Mouse (Mus musculus) hindbrain, postnatal 0 days (tissue): ENCODE measurements at regions not wholly inside any gene's neighbourhood (a gene's known extent, or its start where the extent isn't known, plus 50 kb on each side); places are given as distances from the start of the nearest gene placed in this dataset.

ENCODE experiments used
- ATAC-seq: fragments of 200-750 bp; cut with Nextera tagmentation; 2 replicates; pipeline ENCODE4 v1.8.0; 2017; ENCODE audit warnings: mild to moderate bottlenecking, moderate TSS enrichment, moderate library complexity
- DNase-seq: peaks from one replicate; pipeline ENCODE4 v3.0.0-alpha.2; 2015; ENCODE audit warnings: low spot score
- H3K27ac ChIP-seq: fragments of 300-500 bp; sonication (generic); 2 replicates; pipeline ENCODE4 v1.5.1; 2014; ENCODE audit warnings: mild to moderate bottlenecking
- H3K27me3 ChIP-seq: fragments of 300-500 bp; sonication (generic); 2 replicates; pipeline ENCODE4 v1.6.1; 2014; ENCODE audit warnings: low read length, mixed read lengths; ENCODE audit not compliant: insufficient read depth
- H3K36me3 ChIP-seq: fragments of 300-500 bp; sonication (generic); 2 replicates; pipeline ENCODE4 v1.6.1; 2014; ENCODE audit warnings: low read length, mixed read lengths; ENCODE audit not compliant: insufficient read depth
- H3K4me1 ChIP-seq: fragments of 300-500 bp; sonication (generic); 2 replicates; pipeline ENCODE4 v1.6.1; 2014; ENCODE audit warnings: antibody characterized with exemption, low read length, mixed read lengths; ENCODE audit not compliant: insufficient read depth
- H3K4me2 ChIP-seq: fragments of 300-500 bp; sonication (generic); 2 replicates; pipeline ENCODE4 v1.6.1; 2014; ENCODE audit warnings: low read depth, mild to moderate bottlenecking, low read length, moderate library complexity, mixed read lengths
- H3K4me3 ChIP-seq: fragments of 300-500 bp; sonication (generic); 2 replicates; pipeline ENCODE4 v1.5.1; 2014; ENCODE audit warnings: low read length
- H3K9ac ChIP-seq: fragments of 300-500 bp; sonication (generic); replicated peaks from 2 replicates; pipeline ENCODE4 v1.6.1; 2014; ENCODE audit warnings: mild to moderate bottlenecking, low read length, moderate library complexity, mixed read lengths
- H3K9me3 ChIP-seq: fragments of 300-500 bp; sonication (generic); 2 replicates; pipeline ENCODE4 v1.6.1; 2016; ENCODE audit warnings: low read length, mixed read lengths
- CTCF ChIP-seq: IDR thresholded peaks from 2 replicates; pipeline ENCODE4 v1.5.1; 2016; ENCODE audit warnings: antibody characterized with exemption, control low read depth, low read depth
- WGBS: fragments of 180-500 bp; shearing (Covaris S2); extraction: QIAGEN DNeasy Blood & Tissue Kit; methylation state at CpG from one replicate; pipeline ENCODE4 v1.1.7; 2014; 5-methylcytosine and 5-hydroxymethylcytosine counted together

DNA sequence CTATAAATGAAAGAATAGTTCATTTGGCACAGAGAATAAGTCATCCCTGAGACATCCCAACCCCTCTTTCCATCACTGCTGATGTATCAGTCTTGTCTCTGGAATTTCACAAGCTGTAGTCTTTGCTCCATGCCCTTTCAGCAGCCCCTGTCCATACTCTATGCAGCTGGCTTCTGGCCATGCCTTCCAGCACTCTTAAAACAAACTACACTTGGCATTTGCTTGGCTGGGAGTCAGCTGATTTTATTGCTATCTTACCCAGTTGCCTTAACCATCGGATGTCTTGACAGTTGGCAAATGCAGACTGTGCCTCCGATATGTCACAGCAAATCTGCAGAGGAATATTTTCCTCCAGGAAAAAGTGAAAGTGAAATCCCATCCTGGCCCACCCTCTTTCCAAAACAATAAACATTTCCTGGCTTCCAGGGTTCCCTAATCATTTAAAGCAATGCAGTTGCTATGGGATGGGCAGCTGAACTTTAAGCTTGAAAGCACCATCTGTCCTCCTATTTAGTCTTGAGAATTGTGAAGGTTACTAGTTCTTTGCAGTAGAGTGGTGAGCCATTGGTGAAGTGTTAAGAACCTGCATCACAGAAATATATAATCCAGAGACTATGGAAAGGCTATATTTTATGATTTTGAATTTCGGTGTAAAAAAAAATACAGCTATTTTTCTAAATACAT is 385.0 kb downstream of the Kcnj2 start:
- 59% methylated on average over 3 of the region's 3 CpGs for WGBS

DNA sequence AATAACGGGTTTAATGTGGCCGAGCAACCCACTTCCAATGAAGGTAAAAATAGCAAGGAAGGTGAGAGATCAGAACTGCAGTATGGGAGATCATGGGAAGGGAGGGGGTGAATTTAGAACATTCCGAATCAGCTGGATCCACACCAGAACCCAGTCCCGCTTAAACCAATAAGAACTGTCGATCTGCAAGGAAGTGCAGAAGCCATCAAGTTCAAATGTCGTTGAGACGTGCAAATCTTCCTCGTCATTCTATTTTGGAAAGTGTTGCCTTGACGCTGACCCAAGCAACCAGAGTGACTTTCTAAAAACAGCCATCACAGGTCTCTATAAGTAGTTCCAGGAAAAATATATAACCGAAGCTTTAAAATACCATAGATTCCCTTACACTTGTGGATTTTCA is 394.1 kb downstream of the Kcnj2 start:
- Histone ChIP-seq H3K27ac (no peak overlapping the region), H3K4me3 (no peak overlapping the region), H3K9ac (no peak overlapping the region), H3K36me3 (no peaks in the 10 kb centered on the region), H3K4me2 (no peak overlapping the region), H3K4me1 (no peaks in the 10 kb centered on the region), H3K9me3 (no peaks in the 10 kb centered on the region), H3K27me3 (no peaks in the 10 kb centered on the region)
- ATAC-seq (no peak), DNase-seq (no peak)
- TF ChIP-seq CTCF = no peak
- WGBS = 87% methylated on average over 10 of the region's 10 CpGs

More for the DNA sequence above, 385.0 kb downstream of the Kcnj2 start:
- TF ChIP-seq CTCF = no peak
- Histone ChIP-seq H3K27me3 (no peaks in the 10 kb centered on the region), H3K27ac (no peak overlapping the region), H3K4me3 (no peak overlapping the region), H3K9me3 (no peaks in the 10 kb centered on the region), H3K4me2 (peak overlapping the region; percentile 26; the same call in 1 of the 2 replicates), H3K4me1 (no peaks in the 10 kb centered on the region), H3K36me3 (no peaks in the 10 kb centered on the region), H3K9ac (no peak overlapping the region)
- DNase-seq = peak; percentile 66
- ATAC-seq = no peak

DNA sequence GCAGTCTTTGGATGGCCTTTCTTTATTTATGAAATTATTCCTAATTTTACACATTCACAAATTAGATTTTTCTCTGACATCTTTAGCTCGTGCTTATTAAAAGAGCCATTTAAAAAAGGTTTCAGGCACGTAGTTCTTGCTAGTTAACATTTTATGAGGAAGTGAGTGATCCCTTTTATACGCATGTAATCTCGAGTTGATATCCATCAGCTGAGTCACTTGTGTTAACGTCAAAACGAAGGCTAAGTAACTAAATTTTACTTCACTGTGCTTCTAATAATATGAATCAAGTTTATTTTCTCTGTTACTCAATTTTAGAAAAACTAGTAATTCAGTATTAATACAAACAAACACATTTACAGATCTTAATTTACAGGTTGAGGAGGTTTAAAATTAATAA is 419.0 kb downstream of the Kcnj2 start:
- Histone ChIP-seq H3K4me1 (no peaks in the 10 kb centered on the region), H3K27me3 (no peaks in the 10 kb centered on the region), H3K27ac (no peak overlapping the region), H3K9ac (no peak overlapping the region), H3K4me2 (no peak overlapping the region), H3K36me3 (no peaks in the 10 kb centered on the region), H3K4me3 (no peak overlapping the region), H3K9me3 (no peaks in the 10 kb centered on the region)
- WGBS = 86% methylated on average over 6 of the region's 6 CpGs
- ATAC-seq (no peak), DNase-seq (no peak)
- TF ChIP-seq CTCF = no peak

DNA sequence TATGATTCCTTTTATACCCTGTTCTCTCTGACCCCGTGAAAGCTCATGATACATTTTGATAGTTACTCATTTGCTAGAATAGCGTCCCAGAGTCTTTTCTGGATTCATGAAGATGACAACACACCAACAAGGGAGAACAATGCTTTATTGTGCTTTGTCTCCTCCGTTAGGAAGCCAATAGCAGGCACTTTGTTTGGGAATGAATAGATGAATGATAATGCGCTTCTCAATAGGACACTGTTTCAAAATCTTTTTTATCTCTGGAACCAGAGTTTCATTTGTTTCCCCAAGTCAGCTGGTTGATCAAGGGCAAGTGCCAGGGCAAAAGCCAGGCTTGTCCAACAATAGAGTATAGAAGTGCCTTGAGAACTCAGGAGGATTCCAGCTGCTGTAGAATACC is 446.5 kb downstream of the Kcnj2 start:
- Histone ChIP-seq H3K27ac (no peak overlapping the region), H3K9ac (no peak overlapping the region), H3K36me3 (no peaks in the 10 kb centered on the region), H3K9me3 (no peaks in the 10 kb centered on the region), H3K4me3 (no peak overlapping the region), H3K4me1 (no peaks in the 10 kb centered on the region), H3K27me3 (no peaks in the 10 kb centered on the region), H3K4me2 (no peak overlapping the region)
- ATAC-seq = no peak
- TF ChIP-seq CTCF = no peak
- no peak for DNase-seq
- WGBS = 29% methylated on average over 4 of the region's 4 CpGs

DNA sequence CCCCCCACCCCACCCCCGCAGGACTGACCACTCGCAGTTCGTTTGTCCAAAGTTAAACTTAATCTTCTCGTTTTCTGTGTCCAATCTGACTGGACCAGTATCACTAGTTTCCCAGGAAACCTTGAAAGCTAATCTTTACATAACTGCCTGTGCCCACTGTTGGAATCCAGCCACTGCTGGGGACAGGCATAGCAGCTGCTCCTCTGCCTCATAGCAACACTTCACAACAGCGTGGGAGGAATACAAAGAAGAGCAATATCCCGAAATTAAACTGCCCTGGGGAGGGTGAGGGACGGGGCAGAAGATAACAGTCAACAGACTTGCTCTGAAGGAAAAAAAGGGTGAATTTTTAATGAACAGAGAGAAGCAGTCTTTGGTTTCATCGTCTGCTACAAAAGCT is 456.8 kb downstream of the Kcnj2 start:
- Histone ChIP-seq H3K4me3 (peak overlapping the region; percentile 18; the same call in 1 of the 2 replicates), H3K9me3 (no peaks in the 10 kb centered on the region), H3K9ac (no peak overlapping the region), H3K27ac (no peak overlapping the region; the same call in 1 of the 2 replicates), H3K4me1 (no peaks in the 10 kb centered on the region), H3K27me3 (no peaks in the 10 kb centered on the region), H3K36me3 (no peaks in the 10 kb centered on the region), H3K4me2 (peak overlapping the region; percentile 55)
- ATAC-seq (peak; percentile 83), DNase-seq (peak; percentile 84)
- 12% methylated on average over 8 of the region's 8 CpGs for WGBS
- TF ChIP-seq CTCF = no peak

DNA sequence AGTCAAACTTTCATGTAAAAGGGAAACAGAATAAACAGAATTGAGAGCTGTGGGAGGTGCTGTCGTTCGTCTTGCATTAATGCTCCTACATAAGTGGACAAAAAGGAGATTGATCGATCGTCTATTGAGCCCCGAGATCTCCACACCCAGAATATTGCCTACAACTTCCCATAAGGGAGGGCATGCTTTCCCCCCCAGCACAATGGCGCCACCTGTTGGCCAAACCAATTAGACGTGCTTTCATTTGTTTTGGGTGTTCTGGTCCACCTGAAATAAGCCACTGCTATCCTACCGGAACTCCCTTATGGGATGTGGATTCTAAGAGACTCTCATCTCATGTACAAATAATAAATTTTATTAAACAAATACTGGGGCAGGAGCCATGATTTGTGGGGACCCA is 457.5 kb downstream of the Kcnj2 start:
- no peaks in the 10 kb centered on the region for H3K9me3 ChIP-seq

DNA sequence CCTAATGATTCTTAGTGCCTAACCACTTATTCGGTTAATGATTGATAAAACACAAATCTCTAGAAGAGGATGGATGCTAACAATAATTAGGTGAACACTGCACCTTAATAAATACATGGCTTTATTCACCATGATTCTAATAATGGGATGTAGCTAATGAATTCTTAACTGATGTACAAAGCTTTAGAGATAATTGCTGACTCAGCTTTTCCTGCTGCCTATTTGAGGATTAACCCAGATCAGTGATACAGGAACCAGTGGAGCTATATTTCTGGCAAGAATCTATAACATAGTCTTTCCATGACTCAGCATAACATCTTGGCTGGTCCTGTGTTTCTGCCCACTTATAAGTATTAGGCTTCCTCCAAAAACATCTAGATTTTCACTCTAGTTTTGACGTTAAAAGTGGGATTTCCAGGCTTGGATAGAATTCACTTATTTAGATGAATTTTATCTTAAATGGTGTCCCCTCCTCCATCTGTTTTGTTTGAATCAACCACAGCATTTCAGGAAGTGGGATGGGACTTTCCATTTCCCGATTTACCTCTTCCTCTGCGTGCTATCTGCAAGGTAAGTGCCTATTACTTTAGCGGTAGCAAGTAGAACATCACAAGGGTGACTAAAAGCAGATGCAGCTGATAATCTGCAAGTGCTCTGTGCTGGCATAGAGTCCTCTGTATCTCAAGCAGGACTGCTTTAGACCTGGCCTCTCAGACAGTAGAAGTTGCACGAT is 460.2 kb downstream of the Kcnj2 start:
- ATAC-seq = no peak
- 87% methylated on average over 6 of the region's 6 CpGs for WGBS
- Histone ChIP-seq H3K9me3 (no peaks in the 10 kb centered on the region), H3K27ac (no peak overlapping the region), H3K4me3 (no peak overlapping the region), H3K9ac (no peak overlapping the region), H3K4me2 (no peak overlapping the region), H3K27me3 (no peaks in the 10 kb centered on the region), H3K36me3 (no peaks in the 10 kb centered on the region), H3K4me1 (no peaks in the 10 kb centered on the region)
- TF ChIP-seq CTCF = no peak
- peak; percentile 21 for DNase-seq

More for the DNA sequence above, 457.5 kb downstream of the Kcnj2 start:
- no peaks in the 10 kb centered on the region for H3K36me3 ChIP-seq
- peak; percentile 84 for TF ChIP-seq CTCF
- no peak overlapping the region for H3K9ac ChIP-seq
- no peak overlapping the region for H3K27ac ChIP-seq
- H3K4me1 ChIP-seq = no peaks in the 10 kb centered on the region
- 43% methylated on average over 8 of the region's 8 CpGs for WGBS
- no peaks in the 10 kb centered on the region for H3K27me3 ChIP-seq
- DNase-seq = peak; percentile 77
- ATAC-seq = no peak
- H3K4me2 ChIP-seq = peak overlapping the region; percentile 55
- H3K4me3 ChIP-seq = peak overlapping the region; percentile 18; the same call in 1 of the 2 replicates
